Comparison of ENCODE assay signal across 15 mouse cellular contexts in the genomic region with DNA sequence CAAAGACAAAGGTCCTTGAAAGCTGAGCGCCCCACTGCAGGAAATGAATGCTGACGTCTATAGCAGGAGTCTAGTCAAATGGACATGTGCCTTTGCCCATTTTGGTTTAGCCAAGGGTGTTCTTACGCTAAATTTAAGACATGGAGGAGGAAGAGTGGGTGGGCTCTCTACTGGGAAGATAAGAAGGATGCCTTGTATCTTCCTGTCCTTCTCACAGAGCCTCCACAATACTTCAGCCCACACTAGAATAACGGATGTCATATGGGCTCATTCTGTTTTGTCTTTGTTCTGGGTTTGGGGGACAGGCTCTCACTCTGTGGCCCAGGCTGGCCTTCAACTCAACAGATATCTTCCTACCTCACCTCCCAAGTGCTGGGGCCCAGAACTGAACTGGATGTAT. TPM values are rescaled to one million over a fixed set of nuclear protein-coding genes. Genes with fewer than 3 reads are reported as not detected.
"Had no signal": no experiment of that assay in that cellular context is flagged by ENCODE, and none has a peak within 500 bp of the region (broad histone marks: within the 10 kb centered on the region; RNA-seq: fewer than 3 reads in every experiment).

No protein-coding gene starts in this region.

- ATAC-seq: liver, embryonic 12.5 days; midbrain, embryonic 16.5 days had no signal

- DNase-seq: lung, adult 18-20 months; lung, embryonic 14.5 days; lung, postnatal 10 days; lung, postnatal 4 days; midbrain, embryonic 14.5 days; retina, postnatal 1 day; right cerebral cortex, postnatal 14 days; right cerebral cortex, postnatal 4 days; spleen, adult 18-20 months; thymus, postnatal 14 days; thymus, postnatal 36 days had no signal

RNA-seq across cellular contexts. Expression of a gene that starts 35.8 kb away (rescaled TPM):
- total RNA-seq: megakaryocyte, adult 5-6 weeks; megakaryocyte-erythroid progenitor cell, adult 5-6 weeks had no signal
